Mouse (Mus musculus): ENCODE measurements around the gene Stam. TPM values are rescaled to one million over a fixed set of nuclear protein-coding genes. Genes with fewer than 3 reads are reported as not detected.
"Not testable (repeated sequence)": the region's sequence is repeated elsewhere in the genome, so short reads cannot be mapped to it uniquely, and the experiment has no call there.

The Stam gene
- polyA plus RNA-seq, 1 experiment from 2014 or later, result 96.0 TPM

GRCm38 (mm10) chr2:14078527-14078926, 4.6 kb downstream of the Stam start:
- H3K4me1 ChIP-seq (replicated peaks; ENCODE audit: control insufficient read depth, insufficient read depth, low read length); DNase-seq (ENCODE audit: low spot score); ATAC-seq (replicated peaks; ENCODE audit: low FRiP score); H3K4me2 ChIP-seq (ENCODE audit: low read depth, low read length, severe bottlenecking); H3K36me3 ChIP-seq (ENCODE audit: control insufficient read depth, insufficient read depth, low read length); H3K4me3 ChIP-seq (ENCODE audit: low read depth, low read length); H3K27ac ChIP-seq (ENCODE audit: low read depth, low read length); H3K27me3 ChIP-seq (ENCODE audit: control insufficient read depth, insufficient read depth, low read length); H3K9ac ChIP-seq (ENCODE audit: low read length); H3K9me3 ChIP-seq (ENCODE audit: control insufficient read depth, low read length): not testable (repeated sequence)
- WGBS, result 93% methylated on average over 7 of the region's 9 CpGs

GRCm38 (mm10) chr2:14100533-14100932, 26.6 kb downstream of the Stam start:
- Histone ChIP-seq H3K4me3 (ENCODE audit: low read depth, low read length) (no peak overlapping the region), H3K27ac (ENCODE audit: low read depth, low read length) (no peak overlapping the region), H3K9me3 (ENCODE audit: control insufficient read depth, low read length) (no peaks in the 10 kb centered on the region), H3K4me1 (replicated peaks; ENCODE audit: control insufficient read depth, insufficient read depth, low read length) (no peaks in the 10 kb centered on the region), H3K4me2 (ENCODE audit: low read depth, low read length, severe bottlenecking) (no peak overlapping the region), H3K27me3 (ENCODE audit: control insufficient read depth, insufficient read depth, low read length) (no peaks in the 10 kb centered on the region), H3K9ac (ENCODE audit: low read length) (no peak overlapping the region), H3K36me3 (ENCODE audit: control insufficient read depth, insufficient read depth, low read length) (no peaks in the 10 kb centered on the region)
- DNase-seq (ENCODE audit: low spot score) (no peak), ATAC-seq (replicated peaks; ENCODE audit: low FRiP score) (no peak)

- 95% methylated on average over 2 of the region's 2 CpGs for WGBS
- H3K4me1 ChIP-seq (replicated peaks; ENCODE audit: control insufficient read depth, insufficient read depth, low read length), result no peaks in the 10 kb centered on the region
- no peaks in the 10 kb centered on the region for H3K36me3 ChIP-seq (ENCODE audit: control insufficient read depth, insufficient read depth, low read length)
- H3K4me3 ChIP-seq (ENCODE audit: low read depth, low read length), result no peak overlapping the region
- no peak overlapping the region for H3K27ac ChIP-seq (ENCODE audit: low read depth, low read length)
- no peaks in the 10 kb centered on the region for H3K27me3 ChIP-seq (ENCODE audit: control insufficient read depth, insufficient read depth, low read length)
- no peaks in the 10 kb centered on the region for H3K9me3 ChIP-seq (ENCODE audit: control insufficient read depth, low read length)
- H3K4me2 ChIP-seq (ENCODE audit: low read depth, low read length, severe bottlenecking), result no peak overlapping the region
- H3K9ac ChIP-seq (ENCODE audit: low read length), result no peak overlapping the region
- DNase-seq (ENCODE audit: low spot score), result no peak
- ATAC-seq (replicated peaks; ENCODE audit: low FRiP score), result no peak
Observed at GRCm38 (mm10) chr2:14102603-14103002, 28.7 kb downstream of the Stam start.

GRCm38 (mm10) chr2:14103924-14104323, 30.0 kb downstream of the Stam start:
- Histone ChIP-seq H3K9ac (ENCODE audit: low read length) (no peak overlapping the region), H3K27me3 (ENCODE audit: control insufficient read depth, insufficient read depth, low read length) (no peaks in the 10 kb centered on the region), H3K4me1 (replicated peaks; ENCODE audit: control insufficient read depth, insufficient read depth, low read length) (no peaks in the 10 kb centered on the region), H3K27ac (ENCODE audit: low read depth, low read length) (no peak overlapping the region), H3K36me3 (ENCODE audit: control insufficient read depth, insufficient read depth, low read length) (no peaks in the 10 kb centered on the region), H3K4me3 (ENCODE audit: low read depth, low read length) (no peak overlapping the region), H3K9me3 (ENCODE audit: control insufficient read depth, low read length) (no peaks in the 10 kb centered on the region), H3K4me2 (ENCODE audit: low read depth, low read length, severe bottlenecking) (no peak overlapping the region)
- WGBS, result 85% methylated on average over 1 of the region's 1 CpGs
- DNase-seq (ENCODE audit: low spot score), result no peak
- no peak; the same call in 1 of the 2 replicates for ATAC-seq (replicated peaks; ENCODE audit: low FRiP score)

- Histone ChIP-seq H3K27ac (ENCODE audit: low read depth, low read length) (no peak overlapping the region), H3K4me1 (replicated peaks; ENCODE audit: control insufficient read depth, insufficient read depth, low read length) (no peaks in the 10 kb centered on the region), H3K9ac (ENCODE audit: low read length) (no peak overlapping the region), H3K27me3 (ENCODE audit: control insufficient read depth, insufficient read depth, low read length) (no peaks in the 10 kb centered on the region), H3K4me2 (ENCODE audit: low read depth, low read length, severe bottlenecking) (no peak overlapping the region), H3K36me3 (ENCODE audit: control insufficient read depth, insufficient read depth, low read length) (no peaks in the 10 kb centered on the region), H3K4me3 (ENCODE audit: low read depth, low read length) (no peak overlapping the region), H3K9me3 (ENCODE audit: control insufficient read depth, low read length) (no peaks in the 10 kb centered on the region)
- DNase-seq (ENCODE audit: low spot score) (no peak), ATAC-seq (replicated peaks; ENCODE audit: low FRiP score) (no peak)
- WGBS, result 93% methylated on average over 3 of the region's 3 CpGs
Observed at GRCm38 (mm10) chr2:14107673-14108072, 33.8 kb downstream of the Stam start.

GRCm38 (mm10) chr2:14126387-14126786, 52.5 kb downstream of the Stam start:
- H3K4me1 ChIP-seq (replicated peaks; ENCODE audit: control insufficient read depth, insufficient read depth, low read length), result no peaks in the 10 kb centered on the region
- H3K9ac ChIP-seq (ENCODE audit: low read length), result no peak overlapping the region
- H3K9me3 ChIP-seq (ENCODE audit: control insufficient read depth, low read length), result no peaks in the 10 kb centered on the region
- no peak overlapping the region for H3K4me2 ChIP-seq (ENCODE audit: low read depth, low read length, severe bottlenecking)
- H3K27me3 ChIP-seq (ENCODE audit: control insufficient read depth, insufficient read depth, low read length), result no peaks in the 10 kb centered on the region
- 96% methylated on average over 6 of the region's 6 CpGs for WGBS
- DNase-seq (ENCODE audit: low spot score) (no peak), ATAC-seq (replicated peaks; ENCODE audit: low FRiP score) (no peak)
- H3K36me3 ChIP-seq (ENCODE audit: control insufficient read depth, insufficient read depth, low read length), result no peaks in the 10 kb centered on the region; the same call in 1 of the 2 replicates
- no peak overlapping the region for H3K4me3 ChIP-seq (ENCODE audit: low read depth, low read length)
- no peak overlapping the region for H3K27ac ChIP-seq (ENCODE audit: low read depth, low read length)

- DNase-seq (ENCODE audit: low spot score) (no peak), ATAC-seq (replicated peaks; ENCODE audit: low FRiP score) (0 out of 2 replicates have a peak, but pooled peaks have one; percentile 44)
- no peak overlapping the region for H3K4me2 ChIP-seq (ENCODE audit: low read depth, low read length, severe bottlenecking)
- H3K27ac ChIP-seq (ENCODE audit: low read depth, low read length), result no peak overlapping the region
- H3K4me3 ChIP-seq (ENCODE audit: low read depth, low read length), result no peak overlapping the region
- no peaks in the 10 kb centered on the region for H3K9me3 ChIP-seq (ENCODE audit: control insufficient read depth, low read length)
- WGBS, result 38% methylated on average over 3 of the region's 3 CpGs
- H3K27me3 ChIP-seq (ENCODE audit: control insufficient read depth, insufficient read depth, low read length), result no peaks in the 10 kb centered on the region
- no peaks in the 10 kb centered on the region for H3K4me1 ChIP-seq (replicated peaks; ENCODE audit: control insufficient read depth, insufficient read depth, low read length)
- H3K36me3 ChIP-seq (ENCODE audit: control insufficient read depth, insufficient read depth, low read length), result no peaks in the 10 kb centered on the region; the same call in 1 of the 2 replicates
- no peak overlapping the region for H3K9ac ChIP-seq (ENCODE audit: low read length)
Observed at GRCm38 (mm10) chr2:14127629-14128028, 53.7 kb downstream of the Stam start.

GRCm38 (mm10) chr2:14130641-14131339, 56.9 kb downstream of the Stam start:
- no peak overlapping the region for H3K9ac ChIP-seq (ENCODE audit: low read length)
- H3K36me3 ChIP-seq (ENCODE audit: control insufficient read depth, insufficient read depth, low read length), result no peaks in the 10 kb centered on the region; the same call in 1 of the 2 replicates
- no peak overlapping the region for H3K4me2 ChIP-seq (ENCODE audit: low read depth, low read length, severe bottlenecking)
- no peaks in the 10 kb centered on the region for H3K9me3 ChIP-seq (ENCODE audit: control insufficient read depth, low read length)
- WGBS, result 94% methylated on average over 12 of the region's 12 CpGs
- no peaks in the 10 kb centered on the region for H3K4me1 ChIP-seq (replicated peaks; ENCODE audit: control insufficient read depth, insufficient read depth, low read length)
- H3K27me3 ChIP-seq (ENCODE audit: control insufficient read depth, insufficient read depth, low read length), result no peaks in the 10 kb centered on the region
- no peak overlapping the region for H3K4me3 ChIP-seq (ENCODE audit: low read depth, low read length)
- ATAC-seq (replicated peaks; ENCODE audit: low FRiP score) (no peak), DNase-seq (ENCODE audit: low spot score) (no peak)
- H3K27ac ChIP-seq (ENCODE audit: low read depth, low read length), result no peak overlapping the region
